Mouse (Mus musculus) CH12.LX (cell line): Measurements from ENCODE around the gene Thy1. TPM values are rescaled to one million over a fixed set of nuclear protein-coding genes. Genes with fewer than 3 reads are reported as not detected.

Experiments used
- DNase-seq: peaks from one replicate; pipeline ENCODE4 v3.0.0-alpha.2; 2013; ENCODE audit errors: extremely low read depth
- H3K27ac ChIP-seq: 2 replicates; pipeline ENCODE4 v1.5.1; 2012; ENCODE audit warnings: low read depth, mild to moderate bottlenecking, control low read depth, moderate library complexity; ENCODE audit not compliant: insufficient read depth
- H3K27me3 ChIP-seq: replicated peaks from 2 replicates; pipeline ENCODE3; 2012; ENCODE audit warnings: inconsistent platforms
- H3K36me3 ChIP-seq, 2 experiments: replicated peaks in 1 of 2; 2 replicates each; pipeline versions ENCODE3 to v1.6.1; 2012; ENCODE audit warnings: inconsistent platforms in 1 of 2, low read length in 1 of 2, mild to moderate bottlenecking in 1 of 2, mixed read lengths in 1 of 2, moderate library complexity in 1 of 2; ENCODE audit not compliant: control insufficient read depth in 1 of 2, insufficient read depth in 1 of 2
- H3K4me1 ChIP-seq, 2 experiments: 2 replicates each; pipeline ENCODE4 v1.6.1; 2012; ENCODE audit warnings: inconsistent platforms in 1 of 2, moderate library complexity in 1 of 2; ENCODE audit not compliant: insufficient read depth in 2 of 2, control insufficient read depth in 1 of 2
- H3K4me2 ChIP-seq: 2 replicates; pipeline ENCODE4 v1.6.1; 2012; ENCODE audit warnings: low read depth, mild to moderate bottlenecking, control low read depth; ENCODE audit not compliant: poor library complexity, insufficient read depth, severe bottlenecking
- H3K4me3 ChIP-seq, 3 experiments: fragments of 150-350 bp in 1 of 3; sonication (generic) in 1 of 3; replicated peaks in 1 of 3; 2 replicates each; pipeline versions ENCODE3 to v1.5.1; 2011 to 2012; ENCODE audit warnings: low read depth in 2 of 3, low read length in 2 of 3, mild to moderate bottlenecking in 2 of 3, moderate library complexity in 2 of 3, control low read depth in 1 of 3, improper control_type of control experiment in 1 of 3, inconsistent platforms in 1 of 3, mixed read lengths in 1 of 3; ENCODE audit not compliant: poor library complexity in 1 of 3
- H3K79me2 ChIP-seq: replicated peaks from 2 replicates; pipeline ENCODE4 v1.6.1; 2012; ENCODE audit warnings: mild to moderate bottlenecking, moderate library complexity; ENCODE audit not compliant: control insufficient read depth, poor library complexity, insufficient read depth, severe bottlenecking; ENCODE audit errors: extremely low read depth
- H3K9ac ChIP-seq: 2 replicates; pipeline ENCODE4 v1.6.1; 2012; ENCODE audit warnings: low read depth, mild to moderate bottlenecking, control low read depth, moderate library complexity; ENCODE audit not compliant: insufficient read depth
- H3K9me3 ChIP-seq: replicated peaks from 2 replicates; pipeline ENCODE3; 2012; ENCODE audit warnings: low read length, inconsistent platforms, mixed read lengths
- BHLHE40 ChIP-seq: IDR thresholded peaks from 2 replicates; pipeline ENCODE4 v1.6.1; 2011; ENCODE audit warnings: mild to moderate bottlenecking, low read depth, low read length, improper control_type of control experiment
- CHD1 ChIP-seq: IDR thresholded peaks from 2 replicates; pipeline ENCODE4 v1.6.1; 2012; ENCODE audit warnings: low read depth, low read length, improper control_type of control experiment, inconsistent platforms
- CTCF ChIP-seq, 2 experiments: IDR thresholded peaks in 1 of 2; conservative IDR thresholded peaks in 1 of 2; 2 replicates each; pipeline ENCODE4 v1.5.1; 2011 to 2012; ENCODE audit warnings: low read depth in 2 of 2, low read length in 2 of 2, improper control_type of control experiment in 1 of 2, inconsistent platforms in 1 of 2, mild to moderate bottlenecking in 1 of 2, moderate library complexity in 1 of 2
- E2F4 ChIP-seq: IDR thresholded peaks from 2 replicates; pipeline ENCODE4 v1.6.1; 2011; ENCODE audit warnings: low read depth, low read length, improper control_type of control experiment; ENCODE audit not compliant: insufficient replicate concordance
- ELF1 ChIP-seq: IDR thresholded peaks from 2 replicates; pipeline ENCODE4 v1.6.1; 2014; ENCODE audit warnings: low read depth, mild to moderate bottlenecking, inconsistent platforms, low read length, improper control_type of control experiment
- HCFC1 ChIP-seq: IDR thresholded peaks from 2 replicates; pipeline ENCODE4 v1.6.1; 2012; ENCODE audit warnings: low read depth, mild to moderate bottlenecking, inconsistent platforms, low read length, improper control_type of control experiment
- IRF4 ChIP-seq: IDR thresholded peaks from 2 replicates; pipeline ENCODE4 v1.6.1; 2014; ENCODE audit warnings: low read depth, mild to moderate bottlenecking, inconsistent platforms, low read length, improper control_type of control experiment
- JUN ChIP-seq: IDR thresholded peaks from 2 replicates; pipeline ENCODE4 v1.6.1; 2011; ENCODE audit warnings: low read depth, mild to moderate bottlenecking, low read length, improper control_type of control experiment, moderate library complexity; ENCODE audit not compliant: insufficient read depth
- JUND ChIP-seq: conservative IDR thresholded peaks from 2 replicates; pipeline ENCODE4 v1.6.1; 2011; ENCODE audit warnings: low read depth, low read length, improper control_type of control experiment
- MAX ChIP-seq: IDR thresholded peaks from 2 replicates; pipeline ENCODE4 v1.6.1; 2011; ENCODE audit warnings: low read length, improper control_type of control experiment
- MYC ChIP-seq: IDR thresholded peaks from 2 replicates; pipeline ENCODE4 v1.6.1; 2011; ENCODE audit warnings: low read depth, mild to moderate bottlenecking, improper control_type of control experiment, low read length
- NELFE ChIP-seq: IDR thresholded peaks from 2 replicates; pipeline ENCODE4 v1.6.1; 2011; ENCODE audit warnings: low read depth, low read length, improper control_type of control experiment
- RCOR1 ChIP-seq: conservative IDR thresholded peaks from 2 replicates; pipeline ENCODE4 v1.6.1; 2012; ENCODE audit warnings: low read depth, mild to moderate bottlenecking, inconsistent platforms, low read length, improper control_type of control experiment
- SMC3 ChIP-seq: IDR thresholded peaks from 2 replicates; pipeline ENCODE4 v1.6.1; 2011; ENCODE audit warnings: low read depth, low read length, improper control_type of control experiment
- UBTF ChIP-seq: IDR thresholded peaks from 2 replicates; pipeline ENCODE4 v1.6.1; 2012; ENCODE audit warnings: low read depth, mild to moderate bottlenecking, inconsistent platforms, low read length, improper control_type of control experiment, moderate library complexity
- USF1 ChIP-seq: IDR thresholded peaks from 2 replicates; pipeline ENCODE4 v1.6.1; 2014; ENCODE audit warnings: low read depth, mild to moderate bottlenecking, inconsistent platforms, low read length, improper control_type of control experiment
- ZKSCAN1 ChIP-seq: IDR thresholded peaks from 2 replicates; pipeline ENCODE4 v1.6.1; 2012; ENCODE audit warnings: low read depth, inconsistent platforms, low read length, improper control_type of control experiment, borderline replicate concordance
- ZMIZ1 ChIP-seq: IDR thresholded peaks from 2 replicates; pipeline ENCODE4 v1.6.1; 2012; ENCODE audit warnings: low read depth, mild to moderate bottlenecking, inconsistent platforms, low read length, improper control_type of control experiment
- dilution Hi-C: fragments of 300-500 bp; cut with MboI; formaldehyde crosslinking; loops from 2 replicates; pipeline ENCODE4 v1.14.3; 2020; ENCODE audit warnings: low sequenced_read_pairs; ENCODE audit not compliant: extremely low pct_unique_long_range_greater_than_20kb, extremely low pct_ligation_motif_present
- in situ Hi-C: fragments of 300-500 bp; cut with MboI; formaldehyde crosslinking; loops from 3 replicates; pipeline ENCODE4 v1.14.3; 2019; ENCODE audit warnings: low sequenced_read_pairs, low pct_ligation_motif_present, low pct_unique_long_range_greater_than_20kb, mixed read lengths
- polyA plus RNA-seq: library from polyadenylated mRNA; unstranded; fragments of >175 nt; gene quantifications from 2 replicates; pipeline ENCODE4 v1.2.1, GENCODE M21; 2012; ENCODE audit warnings: low read depth; ENCODE audit not compliant: insufficient read length
- total RNA-seq, 2 experiments: library from RNA; depleted of rRNA; stranded (reverse); fragments of 300-350 nt in 1 of 2; fragments of >200 nt in 1 of 2; gene quantifications; 2 replicates each; pipeline ENCODE4 v1.2.3; 2012 to 2014

Gene Thy1
- total and polyA plus RNA-seq, 3 experiments: not detected

- no peak for DNase-seq
- TF ChIP-seq NELFE (no peak), CTCF (conservative IDR thresholded peaks at IDR 0.05 in 1 of 2, IDR thresholded peaks at IDR 0.05 in 1 of 2; ENCODE audit: low read depth in 2 of 2, low read length in 2 of 2) (peak in 1 of 2 experiments; percentile 39; a peak in 2 of 4 replicates), SMC3 (peak; percentile 30)
Measured at GRCm38 (mm10) chr9:44052855-44053254, 9.7 kb downstream of the Thy1 start.

GRCm38 (mm10) chr9:44053936-44054335 lies 10.8 kb downstream of the Thy1 start:
- TF ChIP-seq BHLHE40 (no peak), E2F4 (no peak), CHD1 (no peak)
- Histone ChIP-seq H3K36me3 (no peaks in the 10 kb centered on the region), H3K4me1 (no peaks in the 10 kb centered on the region), H3K27me3 (peaks cover 71% of the 10 kb centered on the region), H3K27ac (no peak overlapping the region), H3K79me2 (no peaks in the 10 kb centered on the region), H3K4me3 (no peak overlapping the region), H3K9me3 (peaks cover 6% of the 10 kb centered on the region), H3K4me2 (no peak overlapping the region), H3K9ac (no peak overlapping the region)
- dilution Hi-C loops (no loop called here), in situ Hi-C loops (no loop called here)
- no peak for DNase-seq

More at GRCm38 (mm10) chr9:44052855-44053254, 9.7 kb downstream of the Thy1 start:
- in situ Hi-C loops: no loop called here
- no peaks in the 10 kb centered on the region for H3K4me1 ChIP-seq
- no peak overlapping the region for H3K27ac ChIP-seq
- dilution Hi-C loops: no loop called here
- H3K36me3 ChIP-seq: no peaks in the 10 kb centered on the region
- no peak overlapping the region for H3K9ac ChIP-seq
- peaks cover 71% of the 10 kb centered on the region for H3K27me3 ChIP-seq
- H3K79me2 ChIP-seq: no peaks in the 10 kb centered on the region
- H3K9me3 ChIP-seq: peaks cover 6% of the 10 kb centered on the region
- no peak overlapping the region for H3K4me2 ChIP-seq
- H3K4me3 ChIP-seq: no peak overlapping the region

- no peaks in the 10 kb centered on the region for H3K4me1 ChIP-seq
- H3K36me3 ChIP-seq: no peaks in the 10 kb centered on the region
- in situ Hi-C loops (no loop called here), dilution Hi-C loops (no loop called here)
- TF ChIP-seq MYC: no peak
- TF ChIP-seq HCFC1: no peak
- TF ChIP-seq UBTF: no peak
- TF ChIP-seq JUND: no peak
- no peak for TF ChIP-seq ZKSCAN1
- no peak for TF ChIP-seq BHLHE40
- no peak for TF ChIP-seq CTCF (conservative IDR thresholded peaks at IDR 0.05 in 1 of 2, IDR thresholded peaks at IDR 0.05 in 1 of 2; ENCODE audit: low read depth in 2 of 2, low read length in 2 of 2)
- no peak for TF ChIP-seq ZMIZ1
- no peak for TF ChIP-seq ELF1
- no peak for TF ChIP-seq JUN
- no peak for TF ChIP-seq RCOR1
- TF ChIP-seq USF1: no peak
- no peak for TF ChIP-seq IRF4
- TF ChIP-seq MAX: no peak
- H3K9ac ChIP-seq: no peak overlapping the region
- peaks cover 79% of the 10 kb centered on the region for H3K27me3 ChIP-seq
- no peak for DNase-seq
- H3K4me2 ChIP-seq: no peak overlapping the region
- H3K27ac ChIP-seq: no peak overlapping the region
- H3K79me2 ChIP-seq: no peaks in the 10 kb centered on the region
- peaks cover 6% of the 10 kb centered on the region for H3K9me3 ChIP-seq
- no peak overlapping the region for H3K4me3 ChIP-seq
Measured at GRCm38 (mm10) chr9:44058606-44059005, 15.4 kb downstream of the Thy1 start.
